Mouse (Mus musculus) left cerebral cortex, adult 2 months (tissue): ENCODE measurements at regions not wholly inside any gene's neighbourhood (a gene's known extent, or its start where the extent isn't known, plus 50 kb on each side); places are given as distances from the start of the nearest gene placed in this dataset.
"Not testable (repeated sequence)": the region's sequence is repeated elsewhere in the genome, so short reads cannot be mapped to it uniquely, and the experiment has no call there.

Source experiments
- DNase-seq, 2 experiments: peaks; one replicate each; pipeline ENCODE4 v3.0.0; 2021 to 2022; ENCODE audit warnings: low spot score in 2 of 2, mixed read lengths in 1 of 2; ENCODE audit errors: extremely low spot score in 1 of 2
- H3K27ac ChIP-seq: fragments of 200-600 bp; 2 replicates; pipeline ENCODE4 v1.8.1; 2022
- H3K4me3 ChIP-seq: fragments of 200-600 bp; 2 replicates; pipeline ENCODE4 v1.8.1; 2022
- CTCF ChIP-seq: fragments of 200-600 bp; IDR thresholded peaks from 2 replicates; pipeline ENCODE4 v1.8.1; 2022; ENCODE audit warnings: antibody characterized with exemption, mild to moderate bottlenecking, moderate library complexity
- intact Hi-C: fragments of 180-260 bp; cut with DNase I; formaldehyde crosslinking; loops from one replicate; pipeline ENCODE4 v1.15.1; 2025

GRCm38 (mm10) chr10:99581074-99581473 lies 178.4 kb downstream of the Csl start:
- Histone ChIP-seq H3K4me3 (no peak overlapping the region), H3K27ac (no peak overlapping the region)
- TF ChIP-seq CTCF: no peak
- no peak for DNase-seq
- intact Hi-C loops: no loop called here

- no peak for DNase-seq
- intact Hi-C loops: no loop called here
- Histone ChIP-seq H3K4me3 (no peak overlapping the region), H3K27ac (no peak overlapping the region)
- no peak for TF ChIP-seq CTCF
Observed at GRCm38 (mm10) chr10:99584855-99585254, 174.6 kb downstream of the Csl start.

GRCm38 (mm10) chr10:99592220-99592619 lies 167.2 kb downstream of the Csl start:
- intact Hi-C loops: no loop called here
- Histone ChIP-seq H3K27ac (no peak overlapping the region), H3K4me3 (peak overlapping the region; percentile 16; the same call in 1 of the 2 replicates)
- DNase-seq: peak; percentile 17 to 25
- no peak for TF ChIP-seq CTCF

GRCm38 (mm10) chr10:99595659-99596058 lies 163.8 kb downstream of the Csl start:
- intact Hi-C loops: no loop called here
- DNase-seq: no peak
- H3K4me3 ChIP-seq: no peak overlapping the region
- no peak for TF ChIP-seq CTCF
- no peak overlapping the region for H3K27ac ChIP-seq

GRCm38 (mm10) chr10:99599142-99600120 lies 160.0 kb downstream of the Csl start:
- intact Hi-C loops, DNase-seq, H3K27ac ChIP-seq: not testable (repeated sequence)
- peak overlapping the region; percentile 32 for H3K4me3 ChIP-seq

GRCm38 (mm10) chr10:99602331-99602730 lies 157.1 kb downstream of the Csl start:
- intact Hi-C loops: no loop called here
- no peak overlapping the region for H3K4me3 ChIP-seq
- no peak for TF ChIP-seq CTCF
- no peak overlapping the region for H3K27ac ChIP-seq
- DNase-seq: no peak

- no peak for DNase-seq
- intact Hi-C loops: no loop called here
- Histone ChIP-seq H3K4me3 (no peak overlapping the region), H3K27ac (no peak overlapping the region)
- TF ChIP-seq CTCF: no peak
Observed at GRCm38 (mm10) chr10:99604172-99604571, 155.3 kb downstream of the Csl start.

GRCm38 (mm10) chr10:99608477-99608876 lies 151.0 kb downstream of the Csl start:
- intact Hi-C loops: no loop called here
- DNase-seq: no peak
- H3K4me3 ChIP-seq: no peak overlapping the region
- no peak overlapping the region for H3K27ac ChIP-seq
- no peak for TF ChIP-seq CTCF

GRCm38 (mm10) chr10:99609420-99609819 lies 150.0 kb downstream of the Csl start:
- no peak for TF ChIP-seq CTCF
- no peak for DNase-seq
- intact Hi-C loops: no loop called here
- H3K4me3 ChIP-seq: no peak overlapping the region
- H3K27ac ChIP-seq: no peak overlapping the region

- Histone ChIP-seq H3K4me3 (no peak overlapping the region), H3K27ac (no peak overlapping the region)
- no peak for DNase-seq
- no peak for TF ChIP-seq CTCF
- intact Hi-C loops: loop anchor here (10.0 kb wide), 1 partner anchor 1896 kb away; no protein-coding TSS in a partner anchor
Observed at GRCm38 (mm10) chr10:99610890-99611289, 148.6 kb downstream of the Csl start.

GRCm38 (mm10) chr10:99614392-99615249 lies 144.8 kb downstream of the Csl start:
- Histone ChIP-seq H3K27ac (no peak overlapping the region), H3K4me3 (no peak overlapping the region)
- DNase-seq: no peak
- no peak for TF ChIP-seq CTCF
- intact Hi-C loops: loop anchor here (1.0 to 10.0 kb wide), 4 partner anchors 38 to 1900 kb away; partner anchors contain the start of gene Dusp6

- TF ChIP-seq CTCF: no peak
- no peak for DNase-seq
- intact Hi-C loops: loop anchor here (1.0 to 10.0 kb wide), 4 partner anchors 39 to 1901 kb away; partner anchors contain the start of gene Dusp6
- Histone ChIP-seq H3K27ac (no peak overlapping the region), H3K4me3 (no peak overlapping the region)
Observed at GRCm38 (mm10) chr10:99615371-99615770, 144.1 kb downstream of the Csl start.
